Mouse (Mus musculus) E14TG2a.4 (cell line): Measurements from ENCODE around the gene Litaf.

Experiments
- CTCF ChIP-seq: conservative IDR thresholded peaks from 2 replicates; pipeline ENCODE4 v1.5.1; 2014; ENCODE audit warnings: low read length
- POU5F1 ChIP-seq: IDR thresholded peaks from 2 replicates; pipeline ENCODE4 v1.6.1; 2014; ENCODE audit warnings: low read length, borderline replicate concordance

- no peak for TF ChIP-seq CTCF
- no peak for TF ChIP-seq POU5F1
Measured at GRCm38 (mm10) chr16:11054871-11055270, 11.1 kb downstream of the Litaf start.
